Mouse (Mus musculus) cerebellum, postnatal 10 days (tissue): Measurements from ENCODE around the gene Nup107.
"Not testable (repeated sequence)": the region's sequence is repeated elsewhere in the genome, so short reads cannot be mapped to it uniquely, and the experiment has no call there.

Experiments
- DNase-seq, 2 experiments: peaks; one replicate each; pipeline ENCODE4 v3.0.0; 2021; ENCODE audit warnings: mixed read lengths in 2 of 2

The Nup107 gene

GRCm38 (mm10) chr10:117749050-117749686 lies 43.3 kb downstream of the Nup107 start:
- no peak for DNase-seq

GRCm38 (mm10) chr10:117748276-117749049 lies 44.0 kb downstream of the Nup107 start:
- DNase-seq, result no peak

- DNase-seq, result peak in 1 of 2 experiments; percentile 15
Measured at GRCm38 (mm10) chr10:117747711-117748110, 44.8 kb downstream of the Nup107 start.

GRCm38 (mm10) chr10:117746297-117746883 lies 46.1 kb downstream of the Nup107 start, which contains the start of gene Slc35e3:
Gene Slc35e3, minus strand, starts transcription at chr10:117746365.
- DNase-seq, result peak; percentile 98 to 99

GRCm38 (mm10) chr10:117745570-117746296 lies 46.8 kb downstream of the Nup107 start:
- peak; percentile 36 to 45 for DNase-seq

GRCm38 (mm10) chr10:117743917-117744316 lies 48.6 kb downstream of the Nup107 start:
- no peak for DNase-seq

GRCm38 (mm10) chr10:117743182-117743581 lies 49.3 kb downstream of the Nup107 start:
- no peak for DNase-seq

GRCm38 (mm10) chr10:117742618-117743017 lies 49.9 kb downstream of the Nup107 start:
- no peak for DNase-seq

- no peak for DNase-seq
Measured at GRCm38 (mm10) chr10:117741698-117742475, 50.6 kb downstream of the Nup107 start.

GRCm38 (mm10) chr10:117740921-117741320 lies 51.6 kb downstream of the Nup107 start:
- DNase-seq, result no peak

GRCm38 (mm10) chr10:117740171-117740570 lies 52.3 kb downstream of the Nup107 start:
- DNase-seq, result no peak

GRCm38 (mm10) chr10:117739648-117739948 lies 52.9 kb downstream of the Nup107 start:
- no peak for DNase-seq

GRCm38 (mm10) chr10:117738928-117739647 lies 53.4 kb downstream of the Nup107 start:
- DNase-seq, result no peak

- no peak for DNase-seq
Measured at GRCm38 (mm10) chr10:117738140-117738921, 54.2 kb downstream of the Nup107 start.

GRCm38 (mm10) chr10:117737498-117737897 lies 55.0 kb downstream of the Nup107 start:
- DNase-seq, result not testable (repeated sequence)

- no peak for DNase-seq
Measured at GRCm38 (mm10) chr10:117737075-117737474, 55.4 kb downstream of the Nup107 start.

- no peak for DNase-seq
Measured at GRCm38 (mm10) chr10:117736573-117736972, 55.9 kb downstream of the Nup107 start.

- DNase-seq, result not testable (repeated sequence)
Measured at GRCm38 (mm10) chr10:117735396-117735795, 57.1 kb downstream of the Nup107 start.

- not testable (repeated sequence) for DNase-seq
Measured at GRCm38 (mm10) chr10:117734104-117734852, 58.2 kb downstream of the Nup107 start.

- DNase-seq, result not testable (repeated sequence)
Measured at GRCm38 (mm10) chr10:117733626-117734025, 58.9 kb downstream of the Nup107 start.
